Comparison of ENCODE assay signal across 8 mouse cellular contexts in the genomic region with DNA sequence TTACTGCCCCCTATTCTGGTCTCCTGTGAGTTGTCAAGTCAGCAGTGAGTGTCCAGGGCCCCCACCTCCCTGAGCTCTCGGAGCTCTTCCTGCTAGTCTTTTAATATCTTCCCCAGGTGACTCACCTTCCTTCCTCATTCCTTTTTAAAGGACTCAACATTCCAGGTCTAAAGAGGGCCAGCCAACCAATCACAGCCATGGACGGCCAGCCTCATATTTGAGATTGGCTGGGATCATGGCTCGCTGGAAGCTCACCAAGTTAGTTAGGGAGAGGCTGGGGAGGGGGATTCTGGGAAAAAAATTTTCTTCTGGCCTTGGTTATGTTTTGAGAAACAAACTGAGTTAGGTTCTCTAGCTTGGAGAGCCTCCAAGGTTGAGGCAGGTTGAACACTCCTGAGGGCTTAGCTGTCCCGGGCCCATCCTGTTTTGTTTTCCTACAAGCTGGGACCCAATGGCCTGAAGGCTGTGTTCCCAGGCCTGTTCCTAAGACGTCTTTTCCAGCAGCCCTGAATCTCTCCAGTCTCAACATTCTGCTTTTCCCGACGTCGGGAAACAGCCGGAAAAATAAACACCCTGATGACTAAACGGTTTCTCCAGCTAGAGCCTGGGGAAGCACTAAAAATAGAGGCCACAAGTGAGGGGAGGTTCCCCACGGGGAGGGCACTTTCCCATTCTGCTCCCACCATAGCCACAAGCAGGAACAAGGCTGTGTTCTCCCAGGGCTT. TPM values are rescaled to one million over a fixed set of nuclear protein-coding genes. Genes with fewer than 3 reads are reported as not detected.
DNase-seq lines count a peak whose midpoint lies in the region; ATAC-seq and TF ChIP-seq lines count a peak whose summit lies in the region.

No protein-coding gene starts in this region.

- H3K36me3 ChIP-seq in heart, embryonic 15.5 days: no peaks in the 10 kb centered on the region
- no peaks in the 10 kb centered on the region for H3K36me3 ChIP-seq in kidney, embryonic 16.5 days (ENCODE audit: insufficient read depth, low read length)

- 6% methylated on average over 11 of the region's 11 CpGs for WGBS in heart, embryonic 15.5 days
- WGBS in kidney, embryonic 16.5 days: 14% methylated on average over 11 of the region's 11 CpGs

- H3K9me3 ChIP-seq in heart, embryonic 15.5 days (replicated peaks): no peaks in the 10 kb centered on the region
- H3K9me3 ChIP-seq in kidney, embryonic 16.5 days (ENCODE audit: low read length): no peaks in the 10 kb centered on the region

- H3K27me3 ChIP-seq in heart, embryonic 15.5 days: no peaks in the 10 kb centered on the region
- H3K27me3 ChIP-seq in kidney, embryonic 16.5 days (ENCODE audit: insufficient read depth, low read length): no peaks in the 10 kb centered on the region

- peak overlapping the region; percentile 96 for H3K27ac ChIP-seq in layer of hippocampus, adult 2 months
- peak overlapping the region; percentile 100 for H3K27ac ChIP-seq in heart, embryonic 15.5 days
- H3K27ac ChIP-seq in kidney, embryonic 16.5 days (ENCODE audit: low read length): peak overlapping the region; percentile 97

- H3K4me1 ChIP-seq in heart, embryonic 15.5 days (replicated peaks): peaks cover 60% of the 10 kb centered on the region
- H3K4me1 ChIP-seq in kidney, embryonic 16.5 days (ENCODE audit: insufficient read depth, low read length): peaks cover 52% of the 10 kb centered on the region

- no peak overlapping the region for H3K4me3 ChIP-seq in layer of hippocampus, adult 2 months
- peak overlapping the region; percentile 96 for H3K4me3 ChIP-seq in heart, embryonic 15.5 days
- H3K4me3 ChIP-seq in kidney, embryonic 16.5 days (ENCODE audit: low read length): peak overlapping the region; percentile 70; the same call in 1 of the 2 replicates

- ATAC-seq in heart, embryonic 15.5 days (replicated peaks; ENCODE audit: insufficient number of reproducible peaks, insufficient read depth, low FRiP score, low read depth): no peak
- no peak for ATAC-seq in kidney, embryonic 16.5 days (ENCODE audit: low FRiP score, low TSS enrichment)

- TF ChIP-seq CTCF in layer of hippocampus, adult 2 months (conservative IDR thresholded peaks at IDR 0.05): no peak

- peak in 1 of 2 experiments; percentile 39 for DNase-seq in layer of hippocampus, adult 2 months (ENCODE audit: low spot score in 2 of 2)
- DNase-seq in layer of hippocampus, adult 11-12 months (ENCODE audit: low spot score): no peak
- DNase-seq in cerebellum, postnatal 36 days: peak; percentile 45 to 57
- DNase-seq in lung, postnatal 25 days (ENCODE audit: low spot score): peak; percentile 87
- DNase-seq in yolk sac, embryonic 10.5 days (ENCODE audit: low spot score): peak; percentile 78
- DNase-seq in layer of hippocampus, postnatal 14 days (ENCODE audit: low spot score in 2 of 2): no peak

- H3K9ac ChIP-seq in heart, embryonic 15.5 days: peak overlapping the region; percentile 91
- H3K9ac ChIP-seq in kidney, embryonic 16.5 days (replicated peaks; ENCODE audit: low read length): peak overlapping the region; percentile 77; the same call in 1 of the 2 replicates

- H3K4me2 ChIP-seq in heart, embryonic 15.5 days: peak overlapping the region; percentile 88
- H3K4me2 ChIP-seq in kidney, embryonic 16.5 days (replicated peaks; ENCODE audit: low read depth, low read length): peak overlapping the region; percentile 96

RNA-seq across cellular contexts. Expression of a gene that starts 1.8 kb away (rescaled TPM):
- 100 to 1,000 TPM; 206 to 210 TPM for total RNA-seq in layer of hippocampus, adult 2 months (2021)
- polyA plus RNA-seq in heart, embryonic 15.5 days (2015; fragmentation: Nextera tagmentation; extraction: Ambion mirVana): 35.4 and 43.2 TPM in 2 replicates
- polyA plus RNA-seq in kidney, embryonic 16.5 days (2015; fragmentation: Nextera tagmentation; extraction: Ambion mirVana): 16.9 and 20.2 TPM in 2 replicates
- 100 to 1,000 TPM; 146 to 156 TPM for total RNA-seq in layer of hippocampus, postnatal 14 days (2021)

RNA-seq across cellular contexts. Expression of a gene that starts 58.6 kb away (rescaled TPM):
- under 1 TPM; 0.25 to 0.59 TPM for total RNA-seq in layer of hippocampus, adult 2 months (2021)
- polyA plus RNA-seq in heart, embryonic 15.5 days (2015; fragmentation: Nextera tagmentation; extraction: Ambion mirVana): 21.1 and 25.1 TPM in 2 replicates
- polyA plus RNA-seq in kidney, embryonic 16.5 days (2015; fragmentation: Nextera tagmentation; extraction: Ambion mirVana): 20.9 and 23.6 TPM in 2 replicates
- 1 to 10 TPM in 1 of 2 experiments, under 1 TPM in 1; 0.91 to 1.2 TPM for total RNA-seq in layer of hippocampus, postnatal 14 days (2021)

Comparison
In these comparisons a context has a peak if more than half of its experiments do, and no peak if none do; other contexts are left out.
1. DNase-seq: peak in cerebellum, postnatal 36 days (2 of 2), lung, postnatal 25 days (single experiment) and yolk sac, embryonic 10.5 days (single experiment); none in layer of hippocampus, adult 11-12 months (single experiment) and layer of hippocampus, postnatal 14 days (0 of 2).
2. Peak in every context shown above with its lines, with median percentiles within 50 percentile points of each other: H3K27ac ChIP-seq.